In genomic region chr10:77506961-77507577, GRCm38 (mm10) we compare ENCODE assay signal across 9 mouse cellular contexts. TPM values are rescaled to one million over a fixed set of nuclear protein-coding genes. Genes with fewer than 3 reads are reported as not detected.
A peak's percentile ranks its signal among the peaks of the same experiment; 100 is the strongest.
DNase-seq lines count a peak whose midpoint lies in the region; ATAC-seq lines count a peak whose summit lies in the region.
"Had no signal": no experiment of that assay in that cellular context is flagged by ENCODE, and none has a peak within 500 bp of the region (broad histone marks: within the 10 kb centered on the region; RNA-seq: fewer than 3 reads in every experiment).

No protein-coding gene starts in this region.

- H3K4me2 ChIP-seq in heart, embryonic 11.5 days = no peak overlapping the region
- no peak overlapping the region for H3K4me2 ChIP-seq in kidney, embryonic 16.5 days (replicated peaks; ENCODE audit: low read depth, low read length)

- H3K27me3 ChIP-seq in heart, embryonic 11.5 days (ENCODE audit: control insufficient read depth, insufficient read depth, low read length) = no peaks in the 10 kb centered on the region
- H3K27me3 ChIP-seq in kidney, embryonic 16.5 days (ENCODE audit: insufficient read depth, low read length) = no peaks in the 10 kb centered on the region

- peak; percentile 64 to 87 for DNase-seq in heart, adult 18-20 months
- peak; percentile 33 for DNase-seq in A20 (ENCODE audit: low read depth, low spot score)
- peak; percentile 63 to 65 for DNase-seq in cerebellum, postnatal 14 days
- DNase-seq in thymus, adult 18-20 months = no peak

- H3K27ac ChIP-seq in heart, embryonic 11.5 days (ENCODE audit: low read depth, low read length) = no peak overlapping the region
- peak overlapping the region; percentile 55; the same call in 1 of the 2 replicates for H3K27ac ChIP-seq in kidney, embryonic 16.5 days (ENCODE audit: low read length)
- H3K27ac ChIP-seq: embryonic facial prominence, embryonic 10.5 days had no signal

- no peaks in the 10 kb centered on the region for H3K9me3 ChIP-seq in heart, embryonic 11.5 days (replicated peaks; ENCODE audit: control insufficient read depth, low read length)
- H3K9me3 ChIP-seq in kidney, embryonic 16.5 days (ENCODE audit: low read length) = no peaks in the 10 kb centered on the region
- H3K9me3 ChIP-seq: embryonic facial prominence, embryonic 10.5 days had no signal

- peaks cover 5% of the 10 kb centered on the region; the same call in 1 of the 2 replicates for H3K4me1 ChIP-seq in heart, embryonic 11.5 days (ENCODE audit: control insufficient read depth, insufficient read depth, low read length)
- H3K4me1 ChIP-seq in kidney, embryonic 16.5 days (ENCODE audit: insufficient read depth, low read length) = peaks cover 35% of the 10 kb centered on the region

- 88% methylated on average over 13 of the region's 13 CpGs for WGBS in heart, embryonic 11.5 days (ENCODE audit: insufficient replicate concordance)
- 66% methylated on average over 13 of the region's 13 CpGs for WGBS in kidney, embryonic 16.5 days

- ATAC-seq in heart, embryonic 11.5 days (replicated peaks; ENCODE audit: insufficient number of reproducible peaks, low FRiP score, low TSS enrichment) = no peak
- ATAC-seq in kidney, embryonic 16.5 days (ENCODE audit: low FRiP score, low TSS enrichment) = 0 out of 2 replicates have a peak, but pooled peaks have one; percentile 47
- no peak for ATAC-seq in megakaryocyte progenitor cell, adult 5-6 weeks (replicated peaks; ENCODE audit: poor library complexity)
- no peak for ATAC-seq in activated CD4-positive, CD25-positive, alpha-beta regulatory T cell, adult 4 months

- H3K9ac ChIP-seq in heart, embryonic 11.5 days (ENCODE audit: low read depth, low read length) = no peak overlapping the region
- H3K9ac ChIP-seq in kidney, embryonic 16.5 days (replicated peaks; ENCODE audit: low read length) = no peak overlapping the region; the same call in 1 of the 2 replicates

- peaks cover 11% of the 10 kb centered on the region for H3K36me3 ChIP-seq in heart, embryonic 11.5 days (ENCODE audit: control insufficient read depth, insufficient read depth, low read length)
- peaks cover 31% of the 10 kb centered on the region for H3K36me3 ChIP-seq in kidney, embryonic 16.5 days (ENCODE audit: insufficient read depth, low read length)

- no peak overlapping the region for H3K4me3 ChIP-seq in heart, embryonic 11.5 days (ENCODE audit: low read depth, low read length)
- H3K4me3 ChIP-seq in kidney, embryonic 16.5 days (ENCODE audit: low read length) = no peak overlapping the region
- H3K4me3 ChIP-seq: embryonic facial prominence, embryonic 10.5 days had no signal

RNA-seq across cellular contexts. Expression of gene Fam207a, which starts 8.5 kb away (rescaled TPM):
- 10 to 100 TPM in 1 of 2 experiments, 1 to 10 TPM in 1; 8.3 to 10.5 TPM for total RNA-seq in heart, adult 18-20 months (2021)
- 26.2 and 28.1 TPM in 2 replicates for polyA plus RNA-seq in heart, embryonic 11.5 days (2014; fragmentation: Nextera tagmentation; extraction: Ambion mirVana)
- polyA plus RNA-seq in kidney, embryonic 16.5 days (2015; fragmentation: Nextera tagmentation; extraction: Ambion mirVana) = 36.5 and 36.6 TPM in 2 replicates
- total RNA-seq in megakaryocyte progenitor cell, adult 5-6 weeks (2015) = 9.1 and 9.9 TPM in 2 replicates
- 28.8 and 38.1 TPM in 2 replicates for total RNA-seq in megakaryocyte progenitor cell, adult 5-6 weeks (2017)
- polyA plus RNA-seq in activated CD4-positive, CD25-positive, alpha-beta regulatory T cell, adult 4 months (2017; shearing (Covaris generic)) = 10 to 100 TPM; 15.2 to 15.3 TPM

RNA-seq across cellular contexts. Expression of gene Itgb2, which starts 23.0 kb away (rescaled TPM):
- 1 to 10 TPM; 6.8 to 7.9 TPM for total RNA-seq in heart, adult 18-20 months (2021)
- 2.3 and 2.4 TPM in 2 replicates for polyA plus RNA-seq in heart, embryonic 11.5 days (2014; fragmentation: Nextera tagmentation; extraction: Ambion mirVana)
- polyA plus RNA-seq in kidney, embryonic 16.5 days (2015; fragmentation: Nextera tagmentation; extraction: Ambion mirVana) = 1.6 and 1.7 TPM in 2 replicates
- 37.2 and 37.9 TPM in 2 replicates for total RNA-seq in megakaryocyte progenitor cell, adult 5-6 weeks (2015)
- total RNA-seq in megakaryocyte progenitor cell, adult 5-6 weeks (2017) = 35.1 and 42.0 TPM in 2 replicates
- polyA plus RNA-seq in activated CD4-positive, CD25-positive, alpha-beta regulatory T cell, adult 4 months (2017; shearing (Covaris generic)) = 100 to 1,000 TPM; 375 to 386 TPM

Comparison
In these comparisons a context has a peak if more than half of its experiments do, and no peak if none do; other contexts are left out.
1. DNase-seq: peak in heart, adult 18-20 months (2 of 2), A20 (single experiment) and cerebellum, postnatal 14 days (2 of 2); none in thymus, adult 18-20 months (0 of 2).
2. RNA of gene Itgb2, which starts 23.0 kb away (polyA plus RNA-seq): 375 to 386 TPM in activated CD4-positive, CD25-positive, alpha-beta regulatory T cell, adult 4 months; 2.3 to 2.4 TPM in heart, embryonic 11.5 days and 1.6 to 1.7 TPM in kidney, embryonic 16.5 days; every median in the first group is over 100 times any median in the second.